Mouse (Mus musculus) NIH3T3 (cell line): Measurements from ENCODE around the gene Zfp949.

Experiments used
- DNase-seq: peaks from one replicate; pipeline ENCODE4 v3.0.0-alpha.2; 2012; ENCODE audit warnings: low read depth

The Zfp949 gene

DNA sequence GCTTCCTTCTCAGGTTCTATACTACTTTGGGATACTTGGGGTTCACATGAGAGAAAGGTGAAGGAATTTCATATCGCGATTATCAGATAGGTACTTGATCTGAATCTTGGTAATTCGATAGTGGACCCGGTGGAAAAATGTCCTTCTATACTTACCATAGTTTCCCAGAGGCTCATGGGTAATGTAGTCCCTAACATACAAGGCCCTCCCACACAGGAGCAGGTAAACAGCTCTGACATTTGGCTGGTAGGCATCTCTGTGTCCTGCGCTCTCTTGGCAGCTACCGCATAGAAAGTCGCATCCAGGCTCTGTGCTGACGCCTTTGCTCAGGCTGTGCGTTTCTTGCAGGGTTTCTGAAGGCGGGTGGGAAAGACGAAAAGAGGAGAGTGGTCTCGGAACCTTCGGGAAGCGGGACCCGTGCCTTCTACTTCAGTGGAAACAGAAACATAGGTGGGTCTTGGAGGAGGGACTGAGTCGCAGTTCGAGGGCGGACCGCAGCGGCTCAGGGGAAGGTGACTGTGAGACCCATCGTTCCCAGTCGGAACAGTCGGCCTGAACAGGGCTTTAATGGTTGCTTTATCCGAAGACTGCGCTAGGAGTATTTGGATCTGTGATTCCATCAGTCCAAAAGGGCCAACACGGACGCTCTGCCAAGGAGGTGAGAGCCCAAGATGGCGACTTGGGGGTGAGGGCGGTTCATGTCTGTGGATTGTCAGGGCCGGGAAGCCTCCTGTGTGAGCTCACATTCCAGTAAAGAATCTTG is at the start of gene Zfp949:
Gene Zfp949, plus strand, starts transcription at position 170 of the 763 bp plus-strand sequence.
- DNase-seq, result peak; percentile 81

DNA sequence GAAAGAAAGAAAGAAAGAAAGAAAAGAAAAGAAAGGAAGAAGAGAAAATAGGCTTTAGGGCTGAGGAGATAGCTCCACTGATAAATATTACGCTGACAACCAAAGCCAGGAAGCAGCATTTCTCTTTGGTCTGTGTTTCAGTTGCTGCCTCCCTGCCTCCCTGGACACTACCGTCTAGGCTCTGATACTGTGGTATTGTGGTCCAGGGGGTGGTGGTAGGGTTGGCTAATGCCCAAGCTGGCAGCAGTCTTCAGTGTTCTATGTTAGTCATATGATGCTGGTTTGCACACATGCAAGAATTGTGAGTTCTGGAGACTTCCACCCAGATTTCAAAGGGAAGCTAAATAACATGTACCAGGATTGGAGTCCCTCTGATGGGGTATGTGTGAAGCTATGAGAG is 47.7 kb upstream of the Zfp949 start:
- DNase-seq, result no peak

DNA sequence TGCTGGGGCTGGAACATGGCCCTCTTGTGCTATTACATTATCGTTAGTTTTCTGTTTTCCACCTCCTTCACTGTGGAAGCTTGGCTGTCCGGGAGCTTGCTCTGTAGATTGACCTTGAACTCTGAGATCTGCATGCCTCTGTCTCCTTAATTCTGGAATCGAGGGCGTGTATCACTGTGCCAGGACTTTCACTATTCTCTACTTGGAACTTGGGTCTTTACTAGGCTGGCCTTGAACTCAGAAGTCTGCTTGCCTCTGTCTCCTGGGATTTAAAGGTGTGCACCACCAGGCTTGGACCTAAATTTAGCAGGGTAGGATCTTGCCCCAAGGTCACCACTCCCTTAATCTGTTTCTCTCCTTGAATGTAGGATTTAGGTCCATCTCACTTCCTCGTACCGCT is 46.0 kb upstream of the Zfp949 start:
- DNase-seq, result no peak

- no peak for DNase-seq
Measured at GRCm38 (mm10) chr9:88515546-88515945, 32.3 kb upstream of the Zfp949 start.

DNA sequence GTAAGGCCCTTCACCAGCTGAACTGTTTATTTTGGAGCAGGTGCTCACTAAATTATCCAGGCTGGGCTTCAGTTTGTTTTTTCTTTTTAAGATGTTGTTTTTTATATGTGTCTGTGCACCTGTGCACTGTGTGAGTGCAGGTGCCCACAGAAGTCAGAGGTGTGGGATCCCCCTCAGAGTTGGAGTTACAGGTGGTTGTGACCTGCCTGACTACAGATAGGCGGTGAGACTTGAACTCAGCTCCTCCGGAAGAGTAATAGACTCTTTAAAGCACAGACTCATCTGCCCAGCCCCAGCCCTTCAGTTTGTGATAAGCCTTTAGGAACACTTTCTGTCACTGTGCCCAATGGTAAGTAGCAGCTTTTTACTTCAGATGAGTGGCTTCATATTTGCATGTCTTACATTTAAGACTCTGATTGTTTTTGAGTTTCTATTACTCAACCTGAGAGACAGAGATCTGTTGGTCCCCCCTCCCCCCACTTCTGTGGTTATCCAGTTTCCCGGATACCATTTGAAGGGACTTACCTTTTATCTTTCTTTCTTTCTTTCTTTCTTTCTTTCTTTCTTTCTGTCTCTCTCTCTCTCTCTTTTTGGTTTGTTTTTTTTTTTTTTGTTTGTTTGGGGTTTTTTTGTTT is 31.3 kb upstream of the Zfp949 start:
- no peak for DNase-seq

DNA sequence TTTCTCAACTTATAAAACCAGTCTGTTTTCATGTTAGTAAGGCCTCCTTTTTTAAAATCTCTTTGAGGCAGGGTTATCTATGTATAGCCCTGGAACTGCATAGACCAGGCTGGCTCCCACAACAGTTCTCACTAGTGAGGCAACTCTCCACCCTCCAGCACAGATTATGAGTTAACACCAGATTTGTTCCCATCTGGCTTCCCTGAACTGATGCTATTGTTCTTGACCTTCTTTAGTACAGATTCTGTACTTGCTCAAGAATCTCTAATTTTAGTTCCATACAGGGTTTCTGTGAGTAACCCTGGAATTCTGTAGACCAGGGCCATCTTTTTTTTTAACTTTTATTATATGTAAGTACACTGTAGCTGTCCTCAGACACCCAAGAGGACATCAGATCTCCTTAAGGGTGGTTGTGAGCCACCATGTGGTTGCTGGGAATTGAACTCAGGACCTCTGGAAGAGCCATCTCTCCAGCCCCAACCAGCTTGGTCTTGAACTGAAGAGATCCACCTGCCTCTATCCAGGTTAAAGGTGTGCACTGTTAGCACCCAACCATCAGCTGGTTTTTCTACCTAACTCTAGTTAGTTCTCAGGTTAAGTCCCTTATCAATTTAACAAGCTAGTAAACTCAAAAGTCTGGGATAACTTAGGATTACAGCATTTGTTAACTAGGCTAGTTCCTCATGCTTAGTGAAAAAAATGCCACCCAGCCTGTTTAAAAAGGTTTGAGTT is 28.3 kb upstream of the Zfp949 start:
- no peak for DNase-seq

DNA sequence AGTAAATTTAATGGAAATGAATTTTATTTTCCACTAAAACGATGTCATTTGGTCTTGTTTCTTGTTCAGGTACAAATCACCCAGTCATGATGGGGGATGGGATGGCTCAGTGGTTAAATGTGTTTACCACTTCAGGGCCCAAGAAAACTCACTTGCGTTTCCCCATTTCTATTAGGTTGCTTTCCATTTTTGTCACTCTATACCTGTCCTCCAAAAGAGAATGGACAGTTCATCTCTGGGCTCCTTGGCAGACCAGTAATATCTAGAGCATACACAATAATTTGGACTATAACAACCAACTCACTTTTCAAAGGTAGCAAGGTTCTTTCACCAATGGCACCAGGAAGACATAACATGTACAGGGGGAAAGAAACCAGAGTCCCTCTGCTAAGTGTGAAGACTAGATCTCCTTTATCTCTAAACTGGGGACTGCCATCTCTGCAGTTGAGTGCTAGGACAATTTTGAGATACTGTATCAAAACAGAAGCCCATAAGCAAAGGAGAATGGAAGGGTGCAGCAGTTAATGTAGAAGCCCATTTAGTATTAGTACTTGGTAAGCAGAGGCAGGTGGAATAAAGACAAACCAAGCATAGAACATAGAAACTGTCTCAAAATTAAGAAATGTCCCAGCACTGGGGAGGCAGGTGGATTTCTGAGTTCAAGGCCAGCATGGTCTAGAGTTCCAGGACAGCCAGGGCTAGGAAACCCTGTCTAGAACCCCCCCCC is 27.5 kb upstream of the Zfp949 start:
- DNase-seq, result no peak

DNA sequence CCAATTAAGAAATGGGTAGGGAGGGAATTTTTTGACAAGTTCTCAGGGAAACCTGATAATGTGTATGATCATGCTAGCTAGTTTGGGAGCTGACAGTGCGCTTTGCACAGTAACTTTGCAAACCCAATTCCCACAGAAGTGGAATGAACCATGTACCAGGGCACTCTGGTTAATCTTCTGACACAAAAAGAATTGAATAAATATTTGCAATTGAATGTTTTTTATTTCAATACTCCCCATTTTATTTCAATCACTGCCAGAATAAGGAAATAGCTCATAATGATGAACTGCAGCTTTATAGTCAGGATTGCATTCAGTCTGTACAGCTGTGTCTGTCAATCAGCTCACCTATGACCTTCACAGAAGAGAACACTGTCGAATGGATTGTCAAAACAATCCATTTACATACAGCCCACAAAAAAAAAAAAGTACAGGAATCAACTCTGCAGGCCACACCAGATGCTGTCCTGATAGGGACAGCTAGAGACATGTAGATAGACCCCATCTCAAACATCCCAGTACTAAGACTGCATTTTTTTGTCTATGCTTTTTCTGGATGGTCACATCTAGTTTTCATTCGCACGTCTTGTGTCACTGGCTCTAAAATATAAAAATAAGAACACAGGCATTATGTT is 26.9 kb upstream of the Zfp949 start:
- no peak for DNase-seq

DNA sequence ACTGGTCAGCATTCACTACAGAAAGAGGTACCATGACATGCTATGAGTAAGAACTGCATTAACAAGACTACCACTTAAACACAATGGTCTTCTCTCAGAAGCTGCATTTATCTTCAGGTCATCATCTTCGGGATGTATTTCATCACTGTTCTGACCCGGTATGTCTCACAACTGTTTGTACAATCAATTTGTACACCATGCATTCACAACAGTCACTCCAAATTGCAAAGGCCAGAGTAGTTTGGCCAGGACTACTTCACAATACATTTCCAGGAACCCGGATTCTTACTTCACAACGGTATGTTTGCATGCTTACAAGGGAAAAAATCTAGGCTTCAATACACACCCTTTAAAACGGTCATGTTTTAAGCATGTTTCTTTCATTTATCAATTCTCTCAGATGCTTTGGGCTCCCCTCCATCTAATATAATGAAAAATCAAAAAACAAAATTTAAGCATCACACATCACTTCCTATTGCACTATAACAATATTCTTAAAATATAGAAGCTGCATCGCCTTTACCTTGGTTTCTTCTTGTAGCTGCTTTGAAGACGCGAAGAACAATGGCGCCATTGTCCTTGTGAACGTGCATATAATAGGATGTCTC is 25.8 kb upstream of the Zfp949 start:
- DNase-seq, result no peak

- peak; percentile 98 for DNase-seq
Measured at GRCm38 (mm10) chr9:88522569-88523334, 25.1 kb upstream of the Zfp949 start.

DNA sequence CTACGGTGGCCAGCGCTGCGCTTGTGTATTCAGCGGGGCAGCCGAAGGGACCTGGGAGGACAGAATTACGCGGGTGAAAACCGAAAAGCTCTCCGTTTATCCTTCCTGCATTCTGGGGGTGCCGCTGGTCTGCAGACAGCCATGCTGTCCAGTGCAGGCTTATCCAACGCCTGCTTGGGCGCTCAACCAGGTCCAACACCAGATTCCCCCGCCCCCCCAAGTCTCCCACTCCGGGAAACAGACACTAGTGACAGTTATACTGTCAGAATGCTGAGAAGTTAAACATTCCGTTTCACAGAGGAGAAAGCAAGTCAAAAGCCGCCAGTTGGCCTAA is 24.5 kb upstream of the Zfp949 start:
- no peak for DNase-seq

GRCm38 (mm10) chr9:88524367-88524766 is 23.5 kb upstream of the Zfp949 start:
- no peak for DNase-seq

DNA sequence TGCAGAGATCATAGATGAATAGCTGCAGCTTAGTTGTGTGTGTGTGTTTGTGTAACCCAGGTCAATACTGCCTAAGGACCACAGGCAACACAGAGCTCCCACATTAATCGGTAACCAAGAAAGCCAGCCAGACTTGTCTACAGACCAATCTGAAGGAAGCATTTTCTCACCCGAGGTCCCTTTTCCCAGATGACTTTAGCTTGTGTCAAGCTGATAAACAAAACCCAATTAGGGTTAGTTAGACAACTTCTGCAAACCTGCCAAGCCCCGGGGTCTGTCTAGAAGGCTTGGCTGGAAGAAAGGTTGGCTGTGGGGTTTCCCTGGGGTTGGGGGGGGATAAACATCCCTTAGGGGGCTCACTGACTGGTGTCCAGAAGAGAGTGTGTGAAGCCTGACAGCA is 23.0 kb upstream of the Zfp949 start:
- no peak for DNase-seq

- DNase-seq, result no peak
Measured at GRCm38 (mm10) chr9:88525341-88525740, 22.5 kb upstream of the Zfp949 start.

- no peak for DNase-seq
Measured at GRCm38 (mm10) chr9:88527956-88528355, 19.9 kb upstream of the Zfp949 start.

GRCm38 (mm10) chr9:88528736-88529135 is 19.1 kb upstream of the Zfp949 start:
- DNase-seq, result no peak

DNA sequence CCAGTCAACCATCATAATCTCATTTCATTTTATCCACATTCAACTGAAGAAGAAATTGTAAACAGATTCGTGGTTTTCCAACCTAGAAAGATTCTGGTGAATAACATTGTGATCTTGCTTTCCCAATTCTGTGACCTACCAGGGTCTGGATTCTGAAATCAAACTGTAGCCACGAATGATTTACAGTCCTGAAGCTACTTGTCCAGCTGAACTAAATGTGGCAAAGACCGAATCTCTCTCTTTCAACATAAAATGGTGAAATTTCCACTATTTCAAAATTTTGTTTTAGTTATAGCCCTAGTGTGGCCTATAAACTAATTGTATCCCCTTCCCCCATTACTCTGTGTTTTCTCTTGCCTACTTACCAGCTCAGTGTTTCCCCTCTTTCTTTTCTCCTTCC is 18.2 kb upstream of the Zfp949 start:
- no peak for DNase-seq

DNA sequence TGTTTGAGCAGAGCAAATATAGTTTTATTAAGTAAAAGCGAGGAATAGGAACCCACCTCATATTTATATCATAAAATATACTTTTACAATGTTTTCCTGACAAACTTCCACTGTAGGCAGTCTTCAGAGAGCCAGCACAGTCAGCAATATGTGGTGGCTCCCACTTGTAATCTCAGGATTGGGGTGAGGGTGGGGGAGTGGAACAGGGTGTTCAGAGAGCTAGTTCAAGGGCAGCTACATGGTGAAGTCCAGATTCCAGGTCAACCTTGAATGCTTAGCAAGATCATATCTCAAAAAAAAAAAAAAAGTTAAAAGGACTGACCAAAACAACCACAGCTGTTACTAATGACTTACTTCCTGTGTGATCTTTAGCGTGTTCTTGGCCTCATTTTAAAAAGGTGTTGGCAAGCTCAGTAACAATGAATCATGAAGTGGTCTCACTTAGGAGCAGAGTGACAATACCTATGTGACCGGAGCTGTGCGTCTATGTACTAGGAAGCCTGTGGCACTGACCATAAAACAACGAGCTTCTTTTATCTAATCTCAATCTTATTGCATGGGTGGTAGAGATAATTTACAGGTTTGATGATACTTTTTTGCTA is 17.7 kb upstream of the Zfp949 start:
- no peak for DNase-seq

DNA sequence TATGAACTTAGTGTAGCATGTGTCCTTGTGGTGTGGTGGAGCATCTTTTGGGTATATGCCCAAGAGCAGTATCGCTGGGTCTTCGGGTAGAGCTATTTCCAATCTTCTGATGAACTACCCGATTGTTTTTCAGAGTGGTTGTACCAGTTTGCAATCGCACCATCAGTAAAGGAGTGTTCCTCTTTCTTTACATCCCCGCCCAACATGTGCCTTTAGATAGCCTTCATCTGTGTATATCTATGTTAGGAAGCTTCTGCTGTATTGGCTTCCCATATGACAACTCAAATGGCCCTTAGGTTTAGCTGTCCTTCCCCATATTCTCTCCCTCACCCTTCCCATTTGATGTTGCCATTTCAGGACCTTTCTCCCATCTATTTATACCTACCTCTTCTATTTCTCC is 13.7 kb upstream of the Zfp949 start:
- no peak for DNase-seq

GRCm38 (mm10) chr9:88539546-88540224 is 8.1 kb upstream of the Zfp949 start:
- DNase-seq, result no peak
